Mouse (Mus musculus): Measurements from ENCODE around the gene Adam12. TPM values are rescaled to one million over a fixed set of nuclear protein-coding genes. Genes with fewer than 3 reads are reported as not detected.

Adam12 gene
- polyA plus RNA-seq, 1 experiment, result 1.8 TPM

DNA sequence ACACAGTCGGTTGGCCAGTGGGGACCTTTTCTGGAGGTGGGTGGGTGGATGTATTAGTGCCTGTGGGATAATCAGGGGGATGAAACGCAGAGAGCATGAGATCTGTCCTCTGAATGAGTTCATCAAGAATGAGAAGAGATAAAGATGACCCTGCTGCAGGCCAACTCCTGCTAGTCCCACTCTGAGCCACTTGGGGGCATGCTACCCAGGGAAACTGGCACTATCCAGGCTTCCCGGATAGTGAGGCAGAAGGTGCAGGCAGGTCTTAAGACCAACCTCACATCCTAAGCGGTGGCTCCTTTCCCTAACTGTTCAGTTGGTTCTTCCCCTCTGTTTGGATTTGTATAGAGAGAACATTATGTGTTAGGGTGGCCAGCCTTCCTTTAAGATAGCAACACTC is 272.7 kb downstream of the Adam12 start:
- TF ChIP-seq CTCF (IDR thresholded peaks at IDR 0.05; ENCODE audit: control insufficient read depth, insufficient read depth, low read length) (no peak), POLR2A (IDR thresholded peaks at IDR 0.05; ENCODE audit: borderline replicate concordance, control insufficient read depth, low read depth, low read length) (no peak)
- 73% methylated on average over 4 of the region's 4 CpGs for WGBS

DNA sequence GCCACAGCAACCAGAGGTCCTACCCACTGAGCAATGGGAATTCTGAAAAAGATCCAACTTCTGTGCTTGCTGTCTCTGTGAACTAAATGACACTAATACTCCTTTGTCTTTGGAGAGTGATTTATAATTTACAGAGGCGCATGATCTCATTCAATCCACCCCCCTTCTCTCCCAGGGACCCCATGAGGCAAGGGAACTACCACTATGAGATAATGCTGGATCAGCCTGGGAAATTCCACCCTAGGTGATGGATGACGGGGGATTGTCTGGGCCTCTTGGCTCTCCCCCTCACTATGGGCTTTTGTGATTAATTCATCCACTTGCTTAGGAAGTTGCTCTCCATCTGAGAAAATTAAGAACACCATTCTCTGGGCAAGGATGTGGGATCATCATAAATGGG is 274.1 kb downstream of the Adam12 start:
- WGBS, result 84% methylated on average over 2 of the region's 2 CpGs
- H3K4me1 ChIP-seq (ENCODE audit: control insufficient read depth, insufficient read depth, low read length), result no peaks in the 10 kb centered on the region
- TF ChIP-seq CTCF (IDR thresholded peaks at IDR 0.05; ENCODE audit: control insufficient read depth, insufficient read depth, low read length) (no peak), POLR2A (IDR thresholded peaks at IDR 0.05; ENCODE audit: borderline replicate concordance, control insufficient read depth, low read depth, low read length) (no peak)
- no peak overlapping the region for H3K4me3 ChIP-seq (replicated peaks; ENCODE audit: control insufficient read depth, low read depth, low read length)
- H3K27ac ChIP-seq (ENCODE audit: control insufficient read depth, insufficient read depth, low read depth, low read length, poor library complexity), result no peak overlapping the region

More for the DNA sequence above, 272.7 kb downstream of the Adam12 start:
- Histone ChIP-seq H3K27ac (ENCODE audit: control insufficient read depth, insufficient read depth, low read depth, low read length, poor library complexity) (no peak overlapping the region), H3K4me3 (replicated peaks; ENCODE audit: control insufficient read depth, low read depth, low read length) (no peak overlapping the region), H3K4me1 (ENCODE audit: control insufficient read depth, insufficient read depth, low read length) (no peaks in the 10 kb centered on the region)

DNA sequence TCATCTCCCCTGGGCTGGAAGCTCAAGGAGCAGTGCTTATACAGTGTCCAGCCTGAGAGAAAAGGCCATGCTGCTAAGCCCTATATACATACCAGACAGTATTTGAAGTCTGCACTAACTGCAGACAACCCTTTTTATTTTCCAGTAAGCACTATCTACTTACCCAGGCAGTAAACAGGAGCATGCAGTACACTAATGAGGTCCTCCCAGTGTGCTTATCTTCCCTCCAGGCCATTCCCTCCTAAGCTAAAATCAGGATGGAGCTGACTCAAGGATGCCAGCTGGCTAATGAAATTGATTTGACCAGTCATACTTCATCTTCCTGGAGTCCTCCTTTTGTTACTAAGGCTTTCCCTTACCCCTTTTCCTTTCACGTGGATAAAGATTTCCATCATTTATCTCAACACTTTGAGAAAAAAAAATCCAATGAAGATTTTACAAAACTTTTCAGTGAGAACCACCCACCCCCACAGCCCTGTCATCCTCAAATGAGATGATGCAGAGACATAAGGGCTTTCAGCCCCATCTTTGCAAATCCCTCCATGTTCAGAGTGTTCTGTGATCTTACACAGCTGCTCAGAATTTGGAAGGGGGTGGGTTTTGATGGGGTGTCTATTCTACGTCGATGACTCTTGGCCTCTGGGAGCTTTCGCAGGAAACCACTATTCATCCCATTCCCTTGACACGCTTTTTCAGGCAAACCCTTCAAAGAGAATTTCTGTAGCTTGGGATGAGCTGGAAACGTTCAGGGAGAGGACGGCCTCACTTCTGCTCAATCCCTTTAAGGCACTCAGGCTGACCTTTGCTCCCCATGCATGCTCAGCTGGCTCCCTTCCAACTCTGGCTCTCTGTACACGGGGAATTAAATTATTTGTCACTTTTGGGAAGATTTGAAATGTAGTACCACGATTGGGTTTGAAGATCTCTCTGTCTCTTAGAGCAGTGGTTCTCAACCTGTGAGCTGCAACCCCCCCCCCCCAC is 277.5 kb downstream of the Adam12 start:
- H3K4me1 ChIP-seq (ENCODE audit: control insufficient read depth, insufficient read depth, low read length), result no peaks in the 10 kb centered on the region
- TF ChIP-seq CTCF (IDR thresholded peaks at IDR 0.05; ENCODE audit: control insufficient read depth, insufficient read depth, low read length), result no peak
- TF ChIP-seq POLR2A (IDR thresholded peaks at IDR 0.05; ENCODE audit: borderline replicate concordance, control insufficient read depth, low read depth, low read length), result no peak
- H3K27ac ChIP-seq (ENCODE audit: control insufficient read depth, insufficient read depth, low read depth, low read length, poor library complexity), result no peak overlapping the region
- 76% methylated on average over 9 of the region's 9 CpGs for WGBS
- H3K4me3 ChIP-seq (replicated peaks; ENCODE audit: control insufficient read depth, low read depth, low read length), result no peak overlapping the region

GRCm38 (mm10) chr7:133951777-133952545 is 280.0 kb downstream of the Adam12 start:
- Histone ChIP-seq H3K4me1 (ENCODE audit: control insufficient read depth, insufficient read depth, low read length) (no peaks in the 10 kb centered on the region), H3K4me3 (replicated peaks; ENCODE audit: control insufficient read depth, low read depth, low read length) (no peak overlapping the region), H3K27ac (ENCODE audit: control insufficient read depth, insufficient read depth, low read depth, low read length, poor library complexity) (no peak overlapping the region)
- TF ChIP-seq CTCF (IDR thresholded peaks at IDR 0.05; ENCODE audit: control insufficient read depth, insufficient read depth, low read length) (no peak), POLR2A (IDR thresholded peaks at IDR 0.05; ENCODE audit: borderline replicate concordance, control insufficient read depth, low read depth, low read length) (no peak)
- WGBS, result 80% methylated on average over 14 of the region's 14 CpGs

DNA sequence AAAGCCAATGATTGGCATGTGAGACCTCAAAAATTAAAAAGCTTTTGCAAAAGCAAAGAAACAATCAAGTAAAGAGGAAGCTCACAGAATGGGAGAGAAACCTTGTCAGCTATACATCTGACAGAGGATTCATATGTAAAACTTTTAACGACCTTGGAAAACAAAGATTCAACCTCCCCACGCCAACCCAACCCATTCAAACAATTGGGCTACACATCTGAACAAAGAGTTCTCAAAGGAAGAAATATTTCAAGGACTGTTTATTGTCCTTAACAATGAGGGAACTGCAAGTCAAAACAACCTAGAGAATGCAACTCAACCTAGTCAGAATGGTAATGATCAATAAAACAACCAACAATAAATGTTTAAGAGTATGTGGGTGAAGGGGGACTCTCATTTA is 284.6 kb downstream of the Adam12 start:
- WGBS, result 75% methylated on average over 2 of the region's 2 CpGs
- H3K27ac ChIP-seq (ENCODE audit: control insufficient read depth, insufficient read depth, low read depth, low read length, poor library complexity), result no peak overlapping the region
- H3K4me1 ChIP-seq (ENCODE audit: control insufficient read depth, insufficient read depth, low read length), result no peaks in the 10 kb centered on the region
- H3K4me3 ChIP-seq (replicated peaks; ENCODE audit: control insufficient read depth, low read depth, low read length), result no peak overlapping the region
- no peak for TF ChIP-seq POLR2A (IDR thresholded peaks at IDR 0.05; ENCODE audit: borderline replicate concordance, control insufficient read depth, low read depth, low read length)
- no peak for TF ChIP-seq CTCF (IDR thresholded peaks at IDR 0.05; ENCODE audit: control insufficient read depth, insufficient read depth, low read length)

DNA sequence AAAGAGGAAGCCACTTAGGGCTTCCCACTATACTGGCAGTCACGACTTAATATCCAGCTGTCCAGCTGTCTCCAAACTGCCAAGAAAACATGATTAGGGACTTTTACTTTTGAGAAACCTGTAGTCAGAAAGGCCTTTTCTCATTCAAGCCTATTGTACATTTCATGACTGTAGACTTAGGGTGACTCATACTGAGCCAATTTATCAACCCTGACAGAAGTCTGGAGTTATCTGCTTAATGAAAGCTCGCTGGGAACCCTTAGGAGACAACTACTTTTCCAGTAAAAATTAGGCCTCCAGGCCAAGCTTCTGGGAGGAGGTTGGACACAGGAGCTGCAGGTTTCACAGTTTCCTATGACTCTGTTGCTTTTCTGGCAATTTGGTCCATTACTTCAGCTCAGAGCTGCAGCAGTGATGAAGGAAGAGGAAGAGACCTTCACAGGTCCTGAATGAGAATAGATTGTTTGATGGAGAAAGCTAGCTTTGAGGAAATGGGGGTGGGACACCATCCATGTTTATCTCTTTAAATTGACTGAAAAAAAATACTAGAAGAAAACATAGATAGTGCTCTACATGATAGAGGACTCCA is 285.1 kb downstream of the Adam12 start:
- no peaks in the 10 kb centered on the region for H3K4me1 ChIP-seq (ENCODE audit: control insufficient read depth, insufficient read depth, low read length)
- TF ChIP-seq POLR2A (IDR thresholded peaks at IDR 0.05; ENCODE audit: borderline replicate concordance, control insufficient read depth, low read depth, low read length) (no peak), CTCF (IDR thresholded peaks at IDR 0.05; ENCODE audit: control insufficient read depth, insufficient read depth, low read length) (no peak)
- 18% methylated on average over 2 of the region's 2 CpGs for WGBS
- no peak overlapping the region for H3K27ac ChIP-seq (ENCODE audit: control insufficient read depth, insufficient read depth, low read depth, low read length, poor library complexity)
- H3K4me3 ChIP-seq (replicated peaks; ENCODE audit: control insufficient read depth, low read depth, low read length), result no peak overlapping the region

DNA sequence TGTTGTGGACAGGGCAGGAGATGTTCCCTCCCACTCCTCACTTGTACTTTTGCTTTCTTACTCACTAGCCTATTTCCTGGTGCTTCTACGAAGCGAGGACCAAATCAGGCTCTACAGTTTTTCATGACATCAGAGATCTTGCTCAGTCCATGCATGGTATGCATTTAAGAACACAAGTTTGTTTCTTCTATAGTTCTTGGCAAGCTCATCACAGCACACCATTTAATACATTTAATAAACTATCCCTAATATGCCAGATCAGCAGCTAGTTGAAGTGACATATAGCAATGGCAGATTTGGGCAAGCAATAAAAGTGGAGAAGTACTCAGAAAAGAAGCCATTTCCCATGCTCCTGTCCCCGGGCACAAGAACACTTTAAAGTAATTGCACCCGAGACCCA is 285.8 kb downstream of the Adam12 start:
- TF ChIP-seq CTCF (IDR thresholded peaks at IDR 0.05; ENCODE audit: control insufficient read depth, insufficient read depth, low read length) (no peak), POLR2A (IDR thresholded peaks at IDR 0.05; ENCODE audit: borderline replicate concordance, control insufficient read depth, low read depth, low read length) (no peak)
- Histone ChIP-seq H3K4me1 (ENCODE audit: control insufficient read depth, insufficient read depth, low read length) (no peaks in the 10 kb centered on the region), H3K27ac (ENCODE audit: control insufficient read depth, insufficient read depth, low read depth, low read length, poor library complexity) (no peak overlapping the region), H3K4me3 (replicated peaks; ENCODE audit: control insufficient read depth, low read depth, low read length) (no peak overlapping the region)
- 20% methylated on average over 4 of the region's 4 CpGs for whole genome bisulfite sequencing

- H3K27ac ChIP-seq (ENCODE audit: control insufficient read depth, insufficient read depth, low read depth, low read length, poor library complexity), result no peak overlapping the region
- TF ChIP-seq POLR2A (IDR thresholded peaks at IDR 0.05; ENCODE audit: borderline replicate concordance, control insufficient read depth, low read depth, low read length) (no peak), CTCF (IDR thresholded peaks at IDR 0.05; ENCODE audit: control insufficient read depth, insufficient read depth, low read length) (no peak)
- H3K4me3 ChIP-seq (replicated peaks; ENCODE audit: control insufficient read depth, low read depth, low read length), result no peak overlapping the region
- WGBS, result 46% methylated on average over 4 of the region's 4 CpGs
- no peaks in the 10 kb centered on the region for H3K4me1 ChIP-seq (ENCODE audit: control insufficient read depth, insufficient read depth, low read length)
Observed at GRCm38 (mm10) chr7:133940405-133940804, 291.5 kb downstream of the Adam12 start.

Measured in bone marrow, adult 2 months (tissue).